Mouse (Mus musculus) left cerebral cortex, adult 9 months (tissue): ENCODE data around the gene Uqcrc1.

Source experiments
- DNase-seq, 2 experiments: peaks; one replicate each; pipeline ENCODE4 v3.0.0; 2022; ENCODE audit warnings: low spot score in 2 of 2

The Uqcrc1 gene

DNA sequence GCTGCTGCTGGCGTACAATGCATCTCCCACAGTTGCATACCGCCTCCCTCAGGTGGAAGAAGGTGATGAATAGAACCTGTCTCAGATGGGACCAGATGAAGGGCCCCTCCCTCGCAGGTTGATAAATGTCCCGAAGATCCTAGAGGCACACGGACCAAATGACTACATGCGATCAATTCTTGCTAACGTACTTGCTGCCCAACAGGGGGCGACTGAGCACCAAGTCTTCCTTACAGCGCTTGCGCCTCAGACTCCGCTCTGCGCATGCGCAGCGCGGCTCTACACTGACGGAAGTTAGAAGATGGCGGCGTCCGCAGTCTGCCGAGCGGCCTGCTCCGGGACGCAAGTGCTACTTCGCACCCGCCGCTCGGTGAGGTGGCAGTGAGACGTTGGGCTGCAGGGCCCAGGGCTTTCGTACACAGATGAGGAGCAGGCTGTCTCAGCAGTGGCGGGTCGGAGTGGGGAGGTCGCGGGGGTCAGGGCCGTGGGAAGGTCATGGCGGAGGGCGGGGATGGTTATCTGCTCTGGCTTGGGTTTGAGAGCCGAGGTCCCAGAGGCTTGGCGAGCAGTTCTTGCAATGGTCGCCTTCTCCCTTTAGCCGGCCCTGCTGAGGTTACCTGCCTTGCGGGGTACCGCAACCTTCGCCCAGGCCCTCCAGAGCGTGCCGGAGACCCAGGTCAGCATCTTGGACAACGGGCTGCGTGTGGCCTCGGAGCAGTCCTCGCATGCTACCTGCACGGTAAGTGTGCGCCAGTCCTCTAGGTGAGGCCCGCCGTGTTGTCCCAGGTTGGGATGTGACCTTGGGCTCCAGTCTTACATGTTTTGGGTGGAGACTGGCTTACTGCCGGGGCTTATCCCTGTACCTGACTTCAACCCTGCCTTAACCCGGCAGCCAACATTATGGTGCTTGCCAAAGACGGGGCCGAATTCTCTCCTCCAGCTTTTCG, at the start of gene Uqcrc1:
Gene Uqcrc1 (plus strand): TSS at position 216 of the 947 bp plus-strand sequence.
- DNase-seq: peak; percentile 85 to 94

DNA sequence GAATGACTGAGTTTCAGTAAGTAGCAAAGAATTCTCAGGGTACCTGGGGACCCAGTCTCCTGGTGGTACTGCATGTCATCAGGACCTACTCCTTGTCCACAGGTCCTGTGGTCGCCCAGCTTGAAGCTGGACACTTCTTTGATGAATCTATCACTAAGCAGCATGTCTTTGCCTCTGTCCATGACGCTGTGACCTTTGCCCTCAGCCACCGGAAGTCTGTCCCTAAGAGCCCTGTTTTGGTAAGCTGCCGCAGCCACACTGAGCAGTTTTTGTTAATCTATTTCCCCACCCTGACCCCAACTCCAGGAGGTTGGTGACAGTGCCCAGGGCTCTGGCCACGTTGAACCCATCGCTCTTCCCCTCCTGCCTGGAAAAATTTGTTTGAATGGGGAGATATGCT, 24.1 kb upstream of the Uqcrc1 start:
- DNase-seq: no peak

DNA sequence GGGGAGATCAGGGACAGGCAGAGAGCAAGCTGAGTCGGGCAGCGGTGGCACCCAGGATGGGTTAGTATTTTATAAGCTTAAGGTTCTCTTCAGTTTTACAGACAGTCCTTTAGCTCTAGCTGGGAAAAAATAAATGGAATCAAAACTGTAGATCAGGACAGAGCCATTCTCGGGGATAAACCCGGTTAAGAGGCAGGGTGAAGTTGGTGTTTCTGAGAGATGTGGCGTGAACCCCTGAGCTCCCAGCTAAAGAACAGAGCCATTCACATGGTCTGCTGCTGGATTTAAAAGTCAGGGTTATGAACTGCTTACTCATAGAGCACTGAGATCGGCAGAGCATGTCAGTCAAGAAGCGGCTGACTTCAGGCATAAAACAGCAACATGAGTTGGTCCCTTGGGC, 23.3 kb upstream of the Uqcrc1 start:
- DNase-seq: no peak

DNA sequence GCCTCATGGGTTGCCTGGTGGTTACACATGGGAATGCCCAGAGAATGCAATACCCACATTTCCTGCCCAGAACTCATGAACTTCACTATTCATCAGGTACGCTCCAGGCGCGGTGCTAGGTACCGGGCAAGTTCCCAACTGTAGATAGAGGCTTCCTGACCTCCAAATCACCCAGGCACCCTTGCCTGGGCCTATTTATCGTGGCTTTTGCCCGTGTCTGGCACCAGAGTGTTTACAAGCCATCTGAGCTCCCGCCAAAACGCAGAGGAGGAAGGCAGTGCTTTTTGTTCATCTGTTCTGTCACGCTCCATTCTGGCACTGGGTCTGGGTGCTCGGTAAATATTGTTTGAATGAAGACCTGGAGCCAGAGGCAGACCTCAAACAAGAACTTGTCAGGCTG, 22.8 kb upstream of the Uqcrc1 start:
- no peak for DNase-seq

DNA sequence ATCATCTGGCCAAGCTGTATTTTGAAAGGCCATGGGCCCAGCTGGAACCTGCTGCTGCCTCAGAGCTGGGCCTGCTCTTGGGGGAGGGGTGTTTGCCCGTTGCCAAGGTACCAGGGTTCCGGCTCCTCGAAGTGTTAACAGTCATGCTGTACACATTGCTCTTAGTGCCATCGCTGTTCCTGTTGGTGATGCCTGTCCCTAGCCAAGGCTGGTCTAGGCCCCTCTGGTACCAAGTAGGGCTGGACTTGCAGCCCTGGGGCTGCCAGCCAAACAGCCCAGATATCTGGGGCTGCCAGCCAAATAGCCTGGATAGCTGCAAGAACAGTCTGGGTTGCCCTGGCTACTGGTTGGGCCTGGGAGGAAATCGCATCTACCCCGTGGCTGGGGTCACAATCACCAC, 21.9 kb upstream of the Uqcrc1 start, which contains the start of gene Tmem89:
Gene Tmem89 (plus strand): TSS at position 129 of the 400 bp plus-strand sequence.
- DNase-seq: peak; percentile 41 to 42

DNA sequence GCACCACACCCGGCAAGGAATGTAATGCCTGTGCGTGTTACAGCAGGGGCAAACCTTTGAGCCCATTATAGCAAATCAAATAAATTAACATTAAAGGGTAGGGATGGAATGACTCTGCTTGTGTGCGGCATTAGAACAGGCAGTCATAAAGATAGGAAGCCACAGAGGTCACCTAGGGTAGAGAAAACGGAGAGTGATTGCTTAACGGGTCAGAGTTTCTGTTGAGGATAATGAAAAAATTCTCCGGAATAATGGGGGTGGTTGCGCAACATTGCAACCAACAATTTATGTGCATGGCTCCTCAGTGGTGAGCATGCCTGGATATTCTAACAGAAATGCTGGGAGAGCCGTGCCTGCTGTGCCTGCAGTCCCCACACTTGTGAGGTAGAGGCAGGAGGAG, 10.5 kb upstream of the Uqcrc1 start:
- no peak for DNase-seq

DNA sequence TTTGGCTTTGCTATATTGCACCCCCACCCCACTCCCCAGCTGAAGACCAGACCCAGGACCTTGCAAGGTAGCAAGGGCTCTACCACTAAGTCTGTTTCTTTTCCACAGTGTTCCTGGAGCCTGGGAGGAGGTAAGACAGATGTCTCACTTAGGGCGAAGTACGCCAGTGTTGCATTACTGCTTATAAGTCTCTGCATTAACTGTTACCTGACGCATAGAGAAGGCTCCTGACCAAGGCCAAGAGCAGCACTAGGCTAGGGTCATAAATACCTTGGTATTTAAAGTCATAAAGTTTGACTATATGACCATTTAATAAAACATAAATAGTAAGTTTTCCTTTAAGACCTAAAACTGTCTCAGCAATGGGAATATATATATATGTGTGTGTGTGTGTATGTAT, 8.0 kb upstream of the Uqcrc1 start:
- no peak for DNase-seq

DNA sequence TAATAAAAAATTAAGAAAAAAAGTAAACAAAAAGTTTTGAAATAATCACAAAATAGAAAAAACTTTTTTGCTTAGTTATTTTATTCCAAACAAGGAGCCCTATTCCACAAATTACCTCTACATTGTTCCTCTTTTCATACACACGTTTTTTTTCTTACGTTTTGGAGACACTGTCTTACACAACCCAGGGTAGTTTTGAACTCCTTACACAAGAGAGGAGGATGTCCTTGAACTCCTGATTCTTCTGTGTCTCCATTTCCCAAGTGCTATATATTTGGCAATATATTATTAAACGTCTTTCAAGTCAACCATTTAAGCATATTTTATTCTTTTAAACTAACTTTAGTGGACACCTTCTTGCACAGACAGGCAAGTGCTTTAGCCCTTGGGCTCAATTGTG, 442 bp upstream of the Uqcrc1 start:
- no peak for DNase-seq

DNA sequence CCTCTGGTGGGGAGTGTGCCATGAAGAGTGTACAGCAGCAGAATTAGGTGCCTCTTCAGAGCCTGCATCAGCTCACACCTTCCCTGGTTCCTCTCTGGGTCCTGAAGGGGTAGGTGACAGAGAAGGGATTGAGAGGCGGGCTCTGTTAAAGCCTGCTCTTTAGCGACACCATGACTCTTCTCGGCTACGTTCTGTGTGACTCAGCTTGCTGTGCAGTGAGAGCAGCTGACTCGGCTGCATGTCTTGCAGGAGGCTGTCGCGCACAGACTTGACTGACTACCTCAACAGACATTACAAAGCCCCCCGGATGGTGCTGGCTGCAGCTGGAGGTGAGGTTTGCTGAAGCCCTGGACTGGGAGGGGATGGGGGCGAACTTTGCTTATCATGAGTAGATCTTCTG, 8.7 kb downstream of the Uqcrc1 start:
- peak; percentile 20 to 25 for DNase-seq

DNA sequence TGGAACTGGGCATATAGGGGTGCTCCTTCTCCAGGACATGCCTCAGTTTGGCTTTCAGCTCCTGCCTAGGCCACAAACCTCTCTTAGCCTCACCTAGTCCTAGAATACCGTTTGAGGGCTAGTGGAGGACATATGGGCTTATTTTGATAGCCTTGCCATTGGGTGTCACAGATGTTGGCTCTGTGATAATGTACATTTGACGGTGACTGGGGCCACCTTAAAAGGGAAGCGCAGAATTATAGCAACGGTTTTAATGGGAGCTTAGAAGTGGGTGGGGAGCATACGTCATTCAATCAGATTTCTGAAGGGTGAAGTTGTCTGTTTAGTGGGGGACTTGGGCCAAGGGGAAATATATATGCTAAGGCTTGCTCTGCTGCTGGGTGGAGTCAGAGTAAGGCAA, 9.2 kb downstream of the Uqcrc1 start:
- no peak for DNase-seq

DNA sequence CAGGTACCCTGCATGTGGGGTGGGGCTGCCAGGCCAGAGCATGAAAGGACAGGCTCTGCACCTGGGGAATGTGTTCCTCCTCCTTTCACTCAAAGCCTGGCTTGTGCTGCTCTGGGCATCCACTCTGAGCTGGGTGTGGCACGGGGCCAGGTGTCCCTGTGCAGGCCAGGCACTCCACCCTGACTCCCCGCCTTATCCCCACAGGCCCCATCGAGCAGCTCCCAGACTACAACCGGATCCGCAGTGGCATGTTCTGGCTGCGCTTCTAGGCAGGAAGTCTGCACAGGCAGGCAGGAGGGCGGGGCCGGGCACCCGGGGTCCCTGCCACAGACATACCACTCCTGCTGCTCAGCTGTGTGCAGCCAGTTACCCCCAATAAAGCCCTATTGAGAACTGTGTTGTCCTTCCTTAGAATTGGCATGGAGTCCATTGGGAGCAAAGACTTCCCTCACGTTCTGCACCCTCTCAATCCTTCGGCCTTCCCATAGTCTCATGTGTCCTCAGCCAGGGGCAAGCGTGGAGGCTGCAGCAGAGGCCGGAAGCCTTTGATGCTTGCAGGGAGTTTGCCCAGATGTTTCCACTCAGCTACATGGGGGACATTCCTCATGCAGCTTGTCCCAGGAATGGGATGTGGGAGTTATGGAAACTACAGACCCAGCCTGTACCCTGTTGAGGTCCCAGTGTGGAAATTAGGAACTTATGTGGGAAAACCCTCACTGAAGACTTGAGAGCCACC, 13.0 kb downstream of the Uqcrc1 start:
- no peak for DNase-seq

DNA sequence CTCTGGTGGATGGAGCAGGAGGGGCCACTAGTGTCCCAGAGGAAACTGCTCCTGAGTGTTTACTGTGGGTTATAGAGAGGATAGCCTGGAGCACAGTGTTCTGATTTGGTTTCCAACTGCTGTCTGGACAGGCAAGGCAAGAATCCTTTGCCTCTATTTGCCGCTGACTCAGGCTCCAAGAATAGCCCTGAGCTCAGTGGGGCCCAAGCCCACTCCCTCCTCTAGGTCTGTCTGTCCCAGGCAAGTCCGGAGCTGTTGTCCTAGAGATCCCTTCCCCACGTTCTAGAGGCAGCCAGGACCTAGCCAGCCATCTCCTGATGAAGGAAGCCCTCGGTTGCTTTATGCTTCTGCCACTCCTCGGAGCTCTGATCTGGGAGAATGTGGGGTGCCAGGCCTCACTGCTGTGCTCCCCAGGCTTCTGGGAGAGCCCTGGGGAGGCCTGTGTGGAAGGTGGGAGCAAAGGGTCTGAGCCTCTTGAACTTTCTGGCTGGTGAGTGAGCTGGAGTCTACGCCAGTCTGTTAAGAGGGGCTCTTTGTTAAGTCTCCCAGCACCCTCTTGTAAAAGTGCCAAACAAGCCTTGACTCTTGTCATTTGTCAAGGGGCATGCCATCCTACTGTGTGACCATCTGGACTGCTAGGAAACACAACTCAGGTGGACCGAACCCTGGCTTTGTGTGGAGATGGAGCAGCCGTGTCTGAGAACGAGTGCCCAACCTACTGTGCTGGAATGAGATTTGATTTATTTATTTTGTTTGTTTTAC, 13.7 kb downstream of the Uqcrc1 start:
- no peak for DNase-seq

DNA sequence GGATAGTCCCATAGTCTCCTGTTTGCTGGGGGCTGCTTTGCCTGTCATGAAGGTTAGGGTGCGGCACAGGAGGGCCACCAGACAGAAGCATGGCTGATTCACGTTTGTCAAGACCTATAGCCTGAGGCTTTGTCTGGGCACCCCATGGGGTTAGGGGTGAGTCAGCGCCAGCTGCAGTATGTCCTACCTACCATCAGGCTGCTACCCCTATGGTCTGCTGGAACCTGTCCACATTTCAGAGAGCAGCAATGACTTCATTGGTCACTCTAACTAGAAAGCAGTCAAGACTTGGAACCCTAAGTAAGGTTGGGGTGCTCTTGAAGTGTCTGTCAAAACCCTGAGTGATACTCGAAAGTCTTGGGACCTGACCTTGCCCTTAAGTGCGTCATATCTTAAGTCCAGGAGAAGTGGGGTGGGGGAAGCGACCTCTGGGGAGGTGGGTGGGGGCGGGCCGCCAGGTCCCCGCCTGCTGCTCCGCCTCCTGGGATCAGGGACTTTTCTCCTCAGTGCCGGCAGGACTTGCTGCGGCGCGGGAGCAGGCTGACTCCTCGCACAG, 16.7 kb downstream of the Uqcrc1 start, which contains the start of gene Col7a1:
Gene Col7a1 (plus strand): TSS at position 506 of the 556 bp plus-strand sequence.
- no peak for DNase-seq

DNA sequence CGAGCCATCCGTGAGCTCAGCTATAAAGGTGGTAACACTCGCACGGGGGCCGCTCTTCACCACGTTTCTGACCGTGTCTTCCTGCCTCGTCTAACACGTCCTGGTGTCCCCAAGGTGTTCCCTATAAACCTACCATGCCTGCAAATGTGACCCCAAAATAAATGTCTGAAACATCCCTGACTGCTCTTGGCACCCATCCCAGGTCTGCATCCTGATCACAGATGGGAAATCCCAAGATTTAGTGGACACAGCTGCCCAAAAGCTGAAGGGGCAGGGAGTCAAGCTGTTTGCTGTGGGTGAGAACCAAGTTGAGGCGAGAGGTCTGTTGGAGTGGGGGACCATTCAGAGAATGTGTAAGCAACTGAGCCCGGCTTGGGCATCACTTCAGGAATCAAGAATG, 18.8 kb downstream of the Uqcrc1 start:
- DNase-seq: no peak

DNA sequence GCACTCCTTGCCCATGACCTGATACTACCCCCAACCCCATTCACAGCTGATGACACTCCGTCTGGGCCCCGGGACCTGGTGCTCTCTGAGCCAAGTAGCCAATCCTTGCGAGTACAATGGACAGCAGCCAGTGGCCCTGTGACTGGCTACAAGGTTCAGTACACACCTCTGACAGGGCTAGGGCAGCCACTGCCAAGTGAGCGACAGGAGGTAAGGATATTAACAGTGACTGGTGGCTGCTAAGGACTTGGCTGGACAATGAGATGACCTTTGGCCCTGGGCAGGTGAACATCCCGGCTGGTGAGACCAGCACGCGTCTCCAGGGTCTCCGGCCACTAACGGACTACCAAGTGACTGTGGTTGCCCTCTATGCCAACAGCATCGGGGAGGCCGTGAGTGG, 19.4 kb downstream of the Uqcrc1 start:
- DNase-seq: no peak

DNA sequence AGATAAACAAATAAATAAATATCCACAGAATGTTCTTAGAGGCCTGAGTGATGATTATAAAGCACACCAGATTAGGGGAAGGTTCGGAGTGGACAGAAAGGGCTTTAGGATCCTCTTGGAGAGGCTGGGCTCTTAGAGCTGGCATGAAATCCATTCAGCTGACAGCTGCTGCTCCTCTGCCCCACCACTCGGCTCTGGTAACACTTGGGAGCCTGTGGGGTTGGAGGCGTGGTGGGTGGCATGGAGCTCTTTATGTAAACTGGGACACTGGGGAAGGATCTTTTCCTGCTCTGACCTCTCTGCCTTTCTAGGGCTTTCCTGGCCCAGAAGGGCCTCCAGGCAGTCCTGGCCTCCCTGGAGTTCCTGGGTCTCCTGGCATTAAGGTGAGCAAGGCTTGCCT, 27.1 kb downstream of the Uqcrc1 start:
- no peak for DNase-seq

DNA sequence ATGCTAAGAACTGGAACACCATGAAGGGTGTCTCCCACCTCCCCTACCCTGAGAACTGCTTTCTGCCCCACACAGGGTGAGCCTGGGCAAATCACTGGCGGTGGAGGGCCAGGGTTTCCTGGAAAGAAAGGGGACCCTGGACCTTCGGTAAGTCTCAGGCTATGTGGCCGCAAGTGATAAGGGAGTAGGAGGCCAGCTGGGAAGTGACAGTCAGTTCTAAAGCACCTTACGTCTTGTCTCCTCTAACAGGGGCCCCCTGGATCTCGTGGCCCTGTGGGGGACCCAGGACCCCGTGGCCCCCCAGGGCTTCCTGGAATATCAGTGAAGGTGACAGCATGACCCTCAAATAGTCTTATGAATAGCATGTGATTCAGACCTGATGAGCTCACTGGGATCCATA, 27.9 kb downstream of the Uqcrc1 start:
- DNase-seq: no peak

DNA sequence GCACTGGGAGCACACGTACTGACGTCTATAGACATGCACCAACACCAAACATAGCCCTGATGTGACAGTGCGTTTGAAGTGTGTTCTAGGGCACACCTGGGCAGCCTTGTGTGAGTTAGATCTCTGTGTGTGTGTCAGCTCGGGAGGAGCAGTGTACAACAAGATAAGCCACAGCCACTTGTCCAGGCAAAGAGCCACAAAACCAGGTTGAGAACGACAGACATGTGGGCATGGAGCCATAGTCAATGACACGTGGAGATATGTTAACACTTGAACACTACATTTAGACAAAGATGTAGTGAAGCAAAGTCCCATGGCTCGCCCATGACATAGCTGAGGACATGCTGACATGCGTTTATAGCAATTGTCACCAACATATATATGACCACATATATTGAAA, 34.2 kb downstream of the Uqcrc1 start:
- DNase-seq: no peak

DNA sequence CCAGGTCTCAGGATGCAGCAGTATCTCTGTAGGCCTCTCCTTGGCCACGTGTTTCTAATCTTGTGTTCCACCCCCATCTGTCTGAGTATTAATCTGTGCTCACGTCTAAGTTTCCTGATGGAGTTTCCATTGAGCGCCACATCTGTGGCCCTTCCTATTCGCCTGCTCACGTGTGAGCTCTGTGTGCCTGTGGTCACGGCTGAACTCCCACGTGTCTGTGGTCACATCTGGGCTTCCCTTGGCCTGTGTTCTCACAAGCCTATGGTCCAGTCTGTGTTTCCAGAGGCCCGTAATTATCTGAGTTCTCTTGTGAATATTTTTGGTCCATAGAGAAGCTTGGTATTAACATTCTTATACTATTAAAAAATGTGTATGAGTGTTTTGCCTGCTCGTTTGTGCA, 40.0 kb downstream of the Uqcrc1 start:
- DNase-seq: no peak

DNA sequence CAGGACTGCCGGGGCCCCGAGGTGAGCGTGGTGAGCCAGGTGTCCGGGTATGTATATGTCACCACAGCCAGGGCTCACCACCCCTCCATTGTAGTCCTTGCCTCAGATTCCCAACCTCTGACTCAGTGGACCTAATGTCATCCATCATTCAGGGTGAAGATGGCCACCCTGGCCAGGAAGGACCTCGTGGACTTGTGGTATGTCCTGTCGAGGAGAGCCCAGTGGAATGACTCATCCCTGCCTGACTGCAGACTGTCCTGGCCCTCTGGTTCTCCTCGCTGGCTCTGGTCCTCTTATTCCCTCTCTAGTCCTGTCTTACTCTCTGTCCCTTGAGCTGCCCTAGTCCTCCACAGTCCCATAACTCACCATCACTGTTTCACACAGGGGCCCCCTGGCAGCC, 41.5 kb downstream of the Uqcrc1 start:
- DNase-seq: no peak

DNA sequence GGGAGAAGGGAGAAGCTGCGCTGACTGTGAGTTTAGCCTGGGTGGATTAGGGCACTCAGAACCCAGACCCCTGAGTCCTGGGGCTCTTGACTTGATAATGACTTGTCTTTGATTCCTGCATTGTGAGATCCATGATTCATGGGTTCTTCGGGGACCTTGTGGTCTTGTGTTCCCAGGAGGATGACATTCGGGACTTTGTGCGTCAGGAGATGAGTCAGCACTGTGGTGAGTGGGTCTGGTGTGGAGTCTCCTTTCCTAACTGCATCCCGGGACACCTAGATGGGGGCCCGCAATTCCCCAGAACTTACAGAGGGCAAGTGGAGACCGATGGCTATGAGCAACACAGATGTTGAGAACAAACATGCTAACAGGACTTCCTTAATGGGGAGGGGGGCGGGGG, 46.1 kb downstream of the Uqcrc1 start:
- no peak for DNase-seq

DNA sequence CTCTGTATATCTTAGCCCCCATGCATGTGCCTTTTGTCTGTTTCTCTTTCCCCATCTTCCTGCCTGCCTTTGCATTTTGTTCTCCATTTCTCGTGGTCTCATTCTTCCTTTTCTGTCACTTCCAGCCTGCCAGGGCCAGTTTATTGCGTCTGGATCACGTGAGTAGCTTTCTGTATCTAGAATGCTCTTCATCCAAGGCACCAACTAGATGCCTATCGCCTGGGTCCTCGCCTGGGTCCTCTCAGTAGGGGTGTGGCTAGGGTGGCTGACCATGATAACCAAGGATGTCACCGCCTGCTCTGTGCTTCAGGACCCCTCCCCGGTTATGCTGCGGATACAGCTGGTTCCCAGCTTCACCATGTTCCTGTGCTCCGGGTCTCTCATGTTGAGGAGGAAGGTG, 46.8 kb downstream of the Uqcrc1 start:
- DNase-seq: no peak
